Mouse (Mus musculus): ENCODE measurements around the gene Dnaja4. TPM values are rescaled to one million over a fixed set of nuclear protein-coding genes. Genes with fewer than 3 reads are reported as not detected.
A peak's percentile ranks its signal among the peaks of the same experiment; 100 is the strongest.

The Dnaja4 gene
- polyA plus RNA-seq, 1 experiment from 2014 or later, result 24.3 TPM

- H3K36me3 ChIP-seq, result peaks cover 17% of the 10 kb centered on the region
- peaks cover 95% of the 10 kb centered on the region for H3K4me1 ChIP-seq
- 75% methylated on average over 2 of the region's 2 CpGs for WGBS (ENCODE audit: insufficient replicate concordance)
- peaks cover 20% of the 10 kb centered on the region for H3K27me3 ChIP-seq (replicated peaks)
- peak overlapping the region; percentile 39 for H3K4me3 ChIP-seq
- H3K9me3 ChIP-seq (replicated peaks), result no peaks in the 10 kb centered on the region
- H3K9ac ChIP-seq, result peak overlapping the region; percentile 96
- ATAC-seq, result no peak
- peak overlapping the region; percentile 97 for H3K27ac ChIP-seq
- H3K4me2 ChIP-seq, result peak overlapping the region; percentile 92
These were observed 3.9 kb downstream of the Dnaja4 start for GRCm38 (mm10) chr9:54702581-54702980.

GRCm38 (mm10) chr9:54704361-54704760, 5.7 kb downstream of the Dnaja4 start:
- Histone ChIP-seq H3K9me3 (replicated peaks) (no peaks in the 10 kb centered on the region), H3K27ac (peak overlapping the region; percentile 97), H3K4me1 (peaks cover 96% of the 10 kb centered on the region), H3K9ac (peak overlapping the region; percentile 96; the same call in 1 of the 2 replicates), H3K4me2 (peak overlapping the region; percentile 92), H3K27me3 (replicated peaks) (peaks cover 19% of the 10 kb centered on the region), H3K4me3 (peak overlapping the region; percentile 39; the same call in 1 of the 2 replicates), H3K36me3 (peaks cover 35% of the 10 kb centered on the region)
- 29% methylated on average over 5 of the region's 5 CpGs for WGBS (ENCODE audit: insufficient replicate concordance)
- peak; percentile 81 for ATAC-seq

GRCm38 (mm10) chr9:54705561-54705960, 6.9 kb downstream of the Dnaja4 start:
- peaks cover 86% of the 10 kb centered on the region for H3K4me1 ChIP-seq
- WGBS (ENCODE audit: insufficient replicate concordance), result 20% methylated on average over 1 of the region's 1 CpGs
- H3K36me3 ChIP-seq, result peaks cover 47% of the 10 kb centered on the region
- 0 out of 2 replicates have a peak, but pooled peaks have one; percentile 8 for ATAC-seq
- peak overlapping the region; percentile 92 for H3K4me2 ChIP-seq
- no peak overlapping the region for H3K9ac ChIP-seq
- peaks cover 7% of the 10 kb centered on the region for H3K27me3 ChIP-seq (replicated peaks)
- no peak overlapping the region for H3K4me3 ChIP-seq
- H3K9me3 ChIP-seq (replicated peaks), result no peaks in the 10 kb centered on the region
- H3K27ac ChIP-seq, result peak overlapping the region; percentile 97

GRCm38 (mm10) chr9:54707288-54707999, 8.8 kb downstream of the Dnaja4 start:
- peaks cover 67% of the 10 kb centered on the region for H3K4me1 ChIP-seq
- H3K27ac ChIP-seq, result no peak overlapping the region
- H3K9me3 ChIP-seq (replicated peaks), result no peaks in the 10 kb centered on the region
- H3K36me3 ChIP-seq, result peaks cover 66% of the 10 kb centered on the region
- no peak overlapping the region for H3K4me2 ChIP-seq
- WGBS (ENCODE audit: insufficient replicate concordance), result 65% methylated on average over 8 of the region's 8 CpGs
- peak overlapping the region; percentile 10; the same call in 1 of the 2 replicates for H3K9ac ChIP-seq
- H3K27me3 ChIP-seq (replicated peaks), result no peaks in the 10 kb centered on the region
- no peak overlapping the region for H3K4me3 ChIP-seq
- no peak for ATAC-seq

GRCm38 (mm10) chr9:54708085-54708484, 9.4 kb downstream of the Dnaja4 start:
- H3K9me3 ChIP-seq (replicated peaks), result no peaks in the 10 kb centered on the region
- H3K4me1 ChIP-seq, result peaks cover 61% of the 10 kb centered on the region
- no peak overlapping the region for H3K4me3 ChIP-seq
- no peak overlapping the region for H3K27ac ChIP-seq
- ATAC-seq, result no peak
- H3K36me3 ChIP-seq, result peaks cover 72% of the 10 kb centered on the region
- 81% methylated on average over 5 of the region's 5 CpGs for WGBS (ENCODE audit: insufficient replicate concordance)
- no peak overlapping the region for H3K4me2 ChIP-seq
- no peaks in the 10 kb centered on the region for H3K27me3 ChIP-seq (replicated peaks)
- H3K9ac ChIP-seq, result no peak overlapping the region

GRCm38 (mm10) chr9:54715776-54716175, 17.1 kb downstream of the Dnaja4 start:
- Histone ChIP-seq H3K36me3 (peaks cover 100% of the 10 kb centered on the region), H3K4me2 (no peak overlapping the region), H3K27ac (no peak overlapping the region), H3K9ac (no peak overlapping the region), H3K27me3 (replicated peaks) (no peaks in the 10 kb centered on the region), H3K4me3 (no peak overlapping the region), H3K4me1 (no peaks in the 10 kb centered on the region), H3K9me3 (replicated peaks) (no peaks in the 10 kb centered on the region)
- WGBS (ENCODE audit: insufficient replicate concordance), result 85% methylated on average over 3 of the region's 3 CpGs
- no peak for ATAC-seq

- no peak for ATAC-seq
- H3K9ac ChIP-seq, result no peak overlapping the region
- no peaks in the 10 kb centered on the region for H3K4me1 ChIP-seq
- H3K4me2 ChIP-seq, result no peak overlapping the region
- no peaks in the 10 kb centered on the region for H3K27me3 ChIP-seq (replicated peaks)
- H3K4me3 ChIP-seq, result no peak overlapping the region
- no peaks in the 10 kb centered on the region for H3K9me3 ChIP-seq (replicated peaks)
- 74% methylated on average over 3 of the region's 3 CpGs for WGBS (ENCODE audit: insufficient replicate concordance)
- no peak overlapping the region for H3K27ac ChIP-seq
- H3K36me3 ChIP-seq, result peaks cover 99% of the 10 kb centered on the region
These were observed 18.9 kb downstream of the Dnaja4 start for GRCm38 (mm10) chr9:54717527-54717926.

GRCm38 (mm10) chr9:54722156-54722555, 23.5 kb downstream of the Dnaja4 start:
- Histone ChIP-seq H3K9me3 (replicated peaks) (no peaks in the 10 kb centered on the region), H3K36me3 (peaks cover 99% of the 10 kb centered on the region), H3K27ac (no peak overlapping the region), H3K4me3 (no peak overlapping the region), H3K4me1 (no peaks in the 10 kb centered on the region), H3K27me3 (replicated peaks) (no peaks in the 10 kb centered on the region), H3K9ac (no peak overlapping the region), H3K4me2 (no peak overlapping the region)
- 92% methylated on average over 7 of the region's 7 CpGs for WGBS (ENCODE audit: insufficient replicate concordance)
- ATAC-seq, result no peak

GRCm38 (mm10) chr9:54722596-54722995, 23.9 kb downstream of the Dnaja4 start:
- Histone ChIP-seq H3K27ac (no peak overlapping the region), H3K36me3 (peaks cover 99% of the 10 kb centered on the region), H3K4me3 (no peak overlapping the region), H3K9me3 (replicated peaks) (no peaks in the 10 kb centered on the region), H3K27me3 (replicated peaks) (no peaks in the 10 kb centered on the region), H3K4me1 (no peaks in the 10 kb centered on the region), H3K4me2 (no peak overlapping the region), H3K9ac (no peak overlapping the region)
- ATAC-seq, result no peak
- 79% methylated on average over 4 of the region's 4 CpGs for WGBS (ENCODE audit: insufficient replicate concordance)

GRCm38 (mm10) chr9:54726315-54726714, 27.6 kb downstream of the Dnaja4 start:
- 77% methylated on average over 5 of the region's 5 CpGs for WGBS (ENCODE audit: insufficient replicate concordance)

GRCm38 (mm10) chr9:54732122-54732521, 33.4 kb downstream of the Dnaja4 start:
- ATAC-seq, result no peak
- Histone ChIP-seq H3K36me3 (peaks cover 41% of the 10 kb centered on the region), H3K9me3 (replicated peaks) (no peaks in the 10 kb centered on the region), H3K27me3 (replicated peaks) (no peaks in the 10 kb centered on the region), H3K4me1 (peaks cover 33% of the 10 kb centered on the region), H3K4me3 (no peak overlapping the region), H3K27ac (no peak overlapping the region), H3K4me2 (peak overlapping the region; percentile 79; the same call in 1 of the 2 replicates), H3K9ac (no peak overlapping the region)
- WGBS (ENCODE audit: insufficient replicate concordance), result 80% methylated on average over 2 of the region's 2 CpGs

More at GRCm38 (mm10) chr9:54726315-54726714, 27.6 kb downstream of the Dnaja4 start:
- H3K9me3 ChIP-seq (replicated peaks), result no peaks in the 10 kb centered on the region
- H3K27me3 ChIP-seq (replicated peaks), result no peaks in the 10 kb centered on the region
- no peaks in the 10 kb centered on the region for H3K4me1 ChIP-seq
- no peak overlapping the region for H3K9ac ChIP-seq
- H3K27ac ChIP-seq, result no peak overlapping the region
- ATAC-seq, result no peak
- no peak overlapping the region for H3K4me2 ChIP-seq
- peaks cover 99% of the 10 kb centered on the region for H3K36me3 ChIP-seq
- H3K4me3 ChIP-seq, result no peak overlapping the region

- H3K27me3 ChIP-seq (replicated peaks), result peaks cover under 1% of the 10 kb centered on the region; the same call in 1 of the 2 replicates
- H3K9ac ChIP-seq, result peak within 1 kb of the TSS; percentile 87
- H3K9me3 ChIP-seq (replicated peaks), result no peaks in the 10 kb centered on the region
- H3K4me3 ChIP-seq, result peak within 1 kb of the TSS; percentile 87
- peaks cover 21% of the 10 kb centered on the region for H3K36me3 ChIP-seq
- peak; percentile 98 for ATAC-seq
- H3K4me2 ChIP-seq, result peak within 1 kb of the TSS; percentile 79
- H3K4me1 ChIP-seq, result peaks cover 33% of the 10 kb centered on the region
- peak within 1 kb of the TSS; percentile 80 for H3K27ac ChIP-seq
- WGBS (ENCODE audit: insufficient replicate concordance), result 1% methylated on average over 32 of the region's 32 CpGs
These were observed 35.4 kb downstream of the Dnaja4 start, which contains the start of gene Wdr61 for GRCm38 (mm10) chr9:54733921-54734638. Gene Wdr61 (minus strand): TSS chr9:54734519.
